Mouse (Mus musculus): ENCODE measurements around the gene Syndig1. TPM values are rescaled to one million over a fixed set of nuclear protein-coding genes. Genes with fewer than 3 reads are reported as not detected.
A peak's percentile ranks its signal among the peaks of the same experiment; 100 is the strongest.

Syndig1 gene
- total and polyA plus RNA-seq, 3 experiments = 0.25 to 0.39 TPM; not detected in 1

DNA sequence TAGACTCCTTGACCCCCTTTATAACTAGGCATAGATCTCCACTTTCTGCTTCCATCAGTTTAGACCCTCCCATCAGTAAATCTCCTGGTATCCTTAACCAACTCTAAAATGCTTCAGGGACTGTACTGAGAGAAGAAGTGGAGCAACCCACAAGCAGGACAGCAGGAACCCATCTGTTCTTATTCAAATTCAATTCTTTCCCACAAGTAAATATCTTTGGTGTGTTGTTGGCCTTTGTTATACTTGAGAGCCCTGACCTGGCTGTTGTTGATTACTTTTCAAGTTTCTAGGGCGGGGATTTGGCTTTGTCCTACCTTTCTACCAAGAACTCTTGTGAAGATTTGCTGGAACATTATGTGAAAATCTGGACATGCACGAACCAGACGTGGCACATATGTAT lies 77.7 kb downstream of the Syndig1 start:
- no peaks in the 10 kb centered on the region for H3K36me3 ChIP-seq (ENCODE audit: control insufficient read depth, insufficient read depth, low read length)
- intact Hi-C loops (cut with DNase I) = no loop called here
- no peaks in the 10 kb centered on the region for H3K79me2 ChIP-seq (replicated peaks; ENCODE audit: control insufficient read depth, insufficient read depth, low read length)
- no peak overlapping the region for H3K9ac ChIP-seq (ENCODE audit: low read depth, low read length)
- TF ChIP-seq EP300 (IDR thresholded peaks at IDR 0.05; ENCODE audit: insufficient read depth, low read depth, low read length) = no peak
- H3K4me3 ChIP-seq = no peak overlapping the region
- 78% methylated on average over 3 of the region's 3 CpGs for whole genome bisulfite sequencing
- no peak for DNase-seq
- no peaks in the 10 kb centered on the region for H3K4me1 ChIP-seq (ENCODE audit: control insufficient read depth, insufficient read depth, low read length)
- H3K27me3 ChIP-seq (ENCODE audit: control insufficient read depth, insufficient read depth, low read length) = no peaks in the 10 kb centered on the region
- no peak overlapping the region for H3K27ac ChIP-seq

- WGBS = 59% methylated on average over 3 of the region's 3 CpGs
- H3K79me2 ChIP-seq (replicated peaks; ENCODE audit: control insufficient read depth, insufficient read depth, low read length) = no peaks in the 10 kb centered on the region
- intact Hi-C loops (cut with DNase I) = no loop called here
- peaks cover 1% of the 10 kb centered on the region; the same call in 1 of the 2 replicates for H3K4me1 ChIP-seq (ENCODE audit: control insufficient read depth, insufficient read depth, low read length)
- no peaks in the 10 kb centered on the region; the same call in 1 of the 2 replicates for H3K36me3 ChIP-seq (ENCODE audit: control insufficient read depth, insufficient read depth, low read length)
- DNase-seq = peak in 1 of 2 experiments; percentile 23
- H3K4me3 ChIP-seq = no peak overlapping the region
- no peak overlapping the region for H3K9ac ChIP-seq (ENCODE audit: low read depth, low read length)
- H3K27me3 ChIP-seq (ENCODE audit: control insufficient read depth, insufficient read depth, low read length) = no peaks in the 10 kb centered on the region
- no peak overlapping the region; the same call in 1 of the 2 replicates for H3K27ac ChIP-seq
- TF ChIP-seq EP300 (IDR thresholded peaks at IDR 0.05; ENCODE audit: insufficient read depth, low read depth, low read length) = 0 out of 2 replicates have a peak, but pooled peaks have one; percentile 29
- TF ChIP-seq CTCF (IDR thresholded peaks at IDR 0.05) = no peak
These were observed 88.2 kb downstream of the Syndig1 start for GRCm38 (mm10) chr2:149917162-149917561.

GRCm38 (mm10) chr2:149923561-149923960 lies 94.5 kb downstream of the Syndig1 start:
- Histone ChIP-seq H3K79me2 (replicated peaks; ENCODE audit: control insufficient read depth, insufficient read depth, low read length) (no peaks in the 10 kb centered on the region), H3K27me3 (ENCODE audit: control insufficient read depth, insufficient read depth, low read length) (no peaks in the 10 kb centered on the region), H3K36me3 (ENCODE audit: control insufficient read depth, insufficient read depth, low read length) (no peaks in the 10 kb centered on the region), H3K9ac (ENCODE audit: low read depth, low read length) (no peak overlapping the region), H3K27ac (no peak overlapping the region), H3K4me3 (no peak overlapping the region), H3K4me1 (ENCODE audit: control insufficient read depth, insufficient read depth, low read length) (no peaks in the 10 kb centered on the region)
- DNase-seq = no peak
- 29% methylated on average over 2 of the region's 2 CpGs for WGBS
- no peak for TF ChIP-seq EP300 (IDR thresholded peaks at IDR 0.05; ENCODE audit: insufficient read depth, low read depth, low read length)
- no peak for TF ChIP-seq POLR2A (IDR thresholded peaks at IDR 0.05; ENCODE audit: insufficient read depth, low read depth, low read length)
- TF ChIP-seq CTCF (IDR thresholded peaks at IDR 0.05) = no peak
- intact Hi-C loops (cut with DNase I) = no loop called here

DNA sequence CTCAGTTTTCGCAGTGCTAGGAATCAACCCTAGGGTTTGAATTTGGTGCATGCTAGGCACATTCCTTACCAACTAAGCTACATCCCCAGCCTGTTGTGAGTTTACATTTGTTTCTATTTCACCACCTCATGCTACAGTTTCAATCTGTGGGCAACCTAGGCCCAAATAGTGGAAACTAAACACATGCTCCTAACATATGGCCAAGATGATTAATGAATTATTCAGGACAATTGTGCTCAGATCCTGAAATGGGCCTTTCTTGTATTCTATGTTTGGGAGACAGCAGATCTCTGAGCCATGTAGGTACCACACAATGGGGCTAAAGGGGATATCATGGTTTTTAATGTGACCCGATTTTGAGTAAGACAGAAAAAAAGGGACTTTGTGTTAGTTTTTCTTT lies 96.9 kb downstream of the Syndig1 start:
- Histone ChIP-seq H3K27me3 (ENCODE audit: control insufficient read depth, insufficient read depth, low read length) (no peaks in the 10 kb centered on the region), H3K4me3 (no peak overlapping the region), H3K27ac (no peak overlapping the region), H3K79me2 (replicated peaks; ENCODE audit: control insufficient read depth, insufficient read depth, low read length) (no peaks in the 10 kb centered on the region), H3K4me1 (ENCODE audit: control insufficient read depth, insufficient read depth, low read length) (no peaks in the 10 kb centered on the region), H3K36me3 (ENCODE audit: control insufficient read depth, insufficient read depth, low read length) (no peaks in the 10 kb centered on the region), H3K9ac (ENCODE audit: low read depth, low read length) (no peak overlapping the region)
- no peak for TF ChIP-seq CTCF (IDR thresholded peaks at IDR 0.05)
- TF ChIP-seq POLR2A (IDR thresholded peaks at IDR 0.05; ENCODE audit: insufficient read depth, low read depth, low read length) = no peak
- no peak for TF ChIP-seq EP300 (IDR thresholded peaks at IDR 0.05; ENCODE audit: insufficient read depth, low read depth, low read length)
- intact Hi-C loops (cut with DNase I) = no loop called here
- 81% methylated on average over 2 of the region's 2 CpGs for WGBS
- DNase-seq = no peak

GRCm38 (mm10) chr2:149927001-149927400 lies 98.0 kb downstream of the Syndig1 start:
- no peak for DNase-seq
- Histone ChIP-seq H3K27me3 (ENCODE audit: control insufficient read depth, insufficient read depth, low read length) (no peaks in the 10 kb centered on the region), H3K27ac (no peak overlapping the region), H3K4me3 (no peak overlapping the region), H3K36me3 (ENCODE audit: control insufficient read depth, insufficient read depth, low read length) (no peaks in the 10 kb centered on the region), H3K4me1 (ENCODE audit: control insufficient read depth, insufficient read depth, low read length) (no peaks in the 10 kb centered on the region), H3K9ac (ENCODE audit: low read depth, low read length) (no peak overlapping the region), H3K79me2 (replicated peaks; ENCODE audit: control insufficient read depth, insufficient read depth, low read length) (no peaks in the 10 kb centered on the region)
- no peak for TF ChIP-seq POLR2A (IDR thresholded peaks at IDR 0.05; ENCODE audit: insufficient read depth, low read depth, low read length)
- no peak for TF ChIP-seq EP300 (IDR thresholded peaks at IDR 0.05; ENCODE audit: insufficient read depth, low read depth, low read length)
- no peak for TF ChIP-seq CTCF (IDR thresholded peaks at IDR 0.05)
- intact Hi-C loops (cut with DNase I) = no loop called here

DNA sequence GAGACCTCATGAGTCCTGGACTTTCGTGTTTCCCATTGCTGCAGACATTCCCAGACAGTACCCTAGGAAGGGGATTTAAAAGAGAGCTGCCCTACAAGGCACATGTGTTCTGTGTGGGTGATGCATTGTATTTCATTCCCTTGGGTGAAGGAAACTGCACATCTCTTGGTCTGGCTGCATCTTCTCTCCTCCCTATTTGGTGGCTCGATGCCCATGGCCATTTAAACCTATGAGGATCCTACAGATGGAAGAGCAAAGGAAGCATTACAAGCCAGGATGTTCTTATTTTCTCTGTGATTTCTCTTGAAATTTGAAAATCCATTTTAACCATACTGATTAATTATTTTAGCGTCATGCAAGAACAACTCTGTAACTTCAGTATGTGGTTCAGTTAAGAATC lies 98.5 kb downstream of the Syndig1 start:
- 80% methylated on average over 3 of the region's 3 CpGs for WGBS
- TF ChIP-seq EP300 (IDR thresholded peaks at IDR 0.05; ENCODE audit: insufficient read depth, low read depth, low read length) = no peak
- intact Hi-C loops (cut with DNase I) = no loop called here
- Histone ChIP-seq H3K4me3 (no peak overlapping the region), H3K4me1 (ENCODE audit: control insufficient read depth, insufficient read depth, low read length) (no peaks in the 10 kb centered on the region), H3K79me2 (replicated peaks; ENCODE audit: control insufficient read depth, insufficient read depth, low read length) (no peaks in the 10 kb centered on the region), H3K27me3 (ENCODE audit: control insufficient read depth, insufficient read depth, low read length) (no peaks in the 10 kb centered on the region), H3K27ac (no peak overlapping the region), H3K9ac (ENCODE audit: low read depth, low read length) (no peak overlapping the region), H3K36me3 (ENCODE audit: control insufficient read depth, insufficient read depth, low read length) (no peaks in the 10 kb centered on the region)
- no peak for DNase-seq

All from heart, adult 2 months (tissue).